Mouse (Mus musculus): ENCODE data around the gene Wnk1.

Wnk1 gene

GRCm38 (mm10) chr6:119918561-119919181 is 119.8 kb downstream of the Wnk1 start:
- in situ Hi-C loops (cut with MboI; ENCODE audit: unreplicated experiment in 2 of 2) = loop anchor here in 1 of 2 experiments (10.0 kb wide), 2 partner anchors 124 to 424 kb away; no protein-coding TSS in a partner anchor

DNA sequence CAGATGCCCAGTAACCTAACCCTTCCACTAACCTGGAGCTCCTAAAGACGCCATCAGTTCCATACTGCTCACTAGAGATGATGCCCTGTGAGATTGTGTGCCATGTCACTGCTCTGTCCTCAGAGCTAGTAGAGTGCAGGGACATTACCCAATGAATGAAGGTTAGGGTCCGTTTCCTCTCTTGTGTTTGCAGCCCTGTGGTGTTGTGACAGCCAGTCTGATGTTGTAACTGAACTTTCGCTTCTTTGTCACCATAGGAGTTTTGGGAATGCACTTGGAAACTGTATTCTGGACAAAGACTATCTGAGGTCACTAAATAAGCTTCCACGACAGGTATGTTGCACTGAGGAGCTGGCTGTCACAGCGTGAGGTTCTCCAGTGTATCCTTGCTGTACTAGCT is 122.8 kb downstream of the Wnk1 start:
- in situ Hi-C loops (cut with MboI; ENCODE audit: unreplicated experiment in 2 of 2) = loop anchor here in 1 of 2 experiments (10.0 kb wide), 2 partner anchors 121 to 421 kb away; no protein-coding TSS in a partner anchor

- in situ Hi-C loops (cut with MboI; ENCODE audit: unreplicated experiment in 2 of 2) = loop anchor here in 1 of 2 experiments (10.0 kb wide), 2 partner anchors 117 to 417 kb away; no protein-coding TSS in a partner anchor
These were observed 126.4 kb downstream of the Wnk1 start for GRCm38 (mm10) chr6:119912046-119912445.

DNA sequence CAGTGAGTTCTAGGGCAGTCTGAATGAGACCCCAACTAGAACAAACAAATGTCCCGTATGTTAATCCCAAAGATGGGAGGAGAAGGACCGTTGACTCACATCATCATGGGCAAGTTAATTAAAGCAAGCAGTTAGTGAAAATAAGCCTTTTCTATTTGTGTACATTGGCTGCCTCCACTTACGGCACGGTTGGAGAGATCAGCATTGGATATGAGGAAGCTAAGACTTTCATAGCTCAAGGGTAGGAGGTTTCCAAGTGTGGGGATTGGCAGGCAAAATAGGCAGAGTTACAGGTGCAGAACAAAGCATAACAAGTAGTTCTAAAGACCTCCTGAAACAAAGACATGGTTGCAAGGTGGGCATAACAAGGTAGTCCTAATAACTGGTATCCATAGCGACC is 133.0 kb downstream of the Wnk1 start:
- in situ Hi-C loops (cut with MboI; ENCODE audit: unreplicated experiment in 2 of 2) = loop anchor here in 1 of 2 experiments (10.0 kb wide), 1 partner anchor 191 kb away; no protein-coding TSS in a partner anchor

- in situ Hi-C loops (cut with MboI; ENCODE audit: unreplicated experiment in 2 of 2) = loop anchor here in 1 of 2 experiments (5.0 to 10.0 kb wide), 2 partner anchors 56 to 188 kb away; partner anchors contain the start of gene Erc1
These were observed 135.2 kb downstream of the Wnk1 start for GRCm38 (mm10) chr6:119903081-119903789.

DNA sequence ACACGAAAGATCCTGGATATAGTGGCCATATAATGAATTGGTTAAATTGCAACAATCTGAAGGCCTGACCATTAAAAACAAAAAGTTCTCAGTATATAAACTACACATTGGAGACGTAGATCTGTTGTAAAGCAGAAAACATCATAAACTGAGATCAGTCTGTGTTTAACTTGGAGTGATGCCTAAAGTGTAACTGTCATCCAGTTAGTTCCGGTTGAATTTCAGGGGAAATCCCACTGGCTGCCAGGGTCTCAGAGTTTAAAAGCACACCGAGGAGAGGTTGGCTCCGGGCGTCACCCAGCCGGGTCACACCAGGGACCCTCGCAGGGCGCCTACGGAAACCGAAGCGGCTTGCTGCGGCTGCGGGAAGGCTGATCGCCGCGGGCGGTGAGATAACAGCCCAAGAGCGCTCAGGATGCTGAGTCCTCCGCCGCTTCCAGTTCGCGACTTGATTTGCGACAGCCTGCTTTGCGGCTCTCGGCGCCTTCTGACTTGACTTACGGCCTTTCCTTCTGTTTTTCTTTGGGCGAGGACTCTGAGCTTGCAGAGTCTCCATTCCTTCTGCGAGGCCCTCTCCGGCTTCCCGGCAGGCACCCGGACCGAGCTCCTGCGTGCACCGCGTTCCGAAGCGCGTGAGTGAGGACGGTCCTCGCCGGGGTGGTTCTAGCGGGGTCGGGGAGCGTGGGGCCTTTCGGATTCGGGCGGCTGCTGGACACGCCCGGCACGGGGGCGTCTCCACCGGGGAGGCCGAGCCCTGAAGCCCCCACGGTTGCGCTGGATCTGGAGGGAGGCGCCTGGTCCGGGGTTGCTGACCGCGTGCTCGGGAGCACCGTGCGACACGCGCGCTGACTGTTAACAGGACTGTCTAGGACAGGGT is 136.0 kb downstream of the Wnk1 start, which contains the start of gene Rad52:
Rad52 (plus strand) TSS at position 495 of the 877 bp plus-strand sequence.
- in situ Hi-C loops (cut with MboI; ENCODE audit: unreplicated experiment in 2 of 2) = loop anchor here in 1 of 2 experiments (5.0 to 10.0 kb wide), 2 partner anchors 55 to 188 kb away; partner anchors contain the start of gene Erc1

DNA sequence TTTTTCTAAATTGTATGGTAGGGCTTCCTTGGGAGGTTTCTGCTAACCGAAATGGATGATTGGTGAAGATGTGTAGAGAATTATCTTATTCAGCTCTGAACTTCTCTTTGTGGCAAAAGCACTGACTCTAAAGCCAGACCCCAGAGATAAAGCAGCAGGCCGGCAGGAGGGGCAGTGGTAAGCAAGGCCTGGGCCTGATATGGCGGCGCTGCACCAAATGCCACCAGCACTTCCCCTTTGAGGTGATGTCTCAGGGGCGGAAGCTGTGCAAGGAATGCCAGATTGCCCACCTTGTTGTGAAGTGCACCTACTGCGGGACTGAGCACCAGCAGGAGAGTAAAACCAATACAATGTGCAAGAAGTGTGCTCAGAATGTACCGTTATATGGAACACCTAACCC is 145.8 kb downstream of the Wnk1 start:
- in situ Hi-C loops (cut with MboI; ENCODE audit: unreplicated experiment in 2 of 2) = no loop called here

- in situ Hi-C loops (cut with MboI; ENCODE audit: unreplicated experiment in 2 of 2) = no loop called here
These were observed 155.3 kb downstream of the Wnk1 start for GRCm38 (mm10) chr6:119883151-119883550.

All from v-Abl transformed pro-B cells (cell line).